Mouse (Mus musculus) bone marrow macrophage, adult 2 months (primary cell): ENCODE results near the gene Gga3.

Experiments used
- CTCF ChIP-seq: IDR thresholded peaks from 2 replicates; pipeline ENCODE4 v1.5.1; 2012; ENCODE audit warnings: low read depth, mild to moderate bottlenecking, low read length, moderate library complexity
- POLR2A ChIP-seq: IDR thresholded peaks from 2 replicates; pipeline ENCODE4 v1.6.1; 2012; ENCODE audit warnings: mild to moderate bottlenecking, low read depth, low read length, borderline replicate concordance

GRCm38 (mm10) chr11:115585573-115586100 is 18.2 kb downstream of the Gga3 start:
- TF ChIP-seq POLR2A = no peak
- TF ChIP-seq CTCF = no peak
